Mouse (Mus musculus): ENCODE measurements around the gene Tmem26.

DNA sequence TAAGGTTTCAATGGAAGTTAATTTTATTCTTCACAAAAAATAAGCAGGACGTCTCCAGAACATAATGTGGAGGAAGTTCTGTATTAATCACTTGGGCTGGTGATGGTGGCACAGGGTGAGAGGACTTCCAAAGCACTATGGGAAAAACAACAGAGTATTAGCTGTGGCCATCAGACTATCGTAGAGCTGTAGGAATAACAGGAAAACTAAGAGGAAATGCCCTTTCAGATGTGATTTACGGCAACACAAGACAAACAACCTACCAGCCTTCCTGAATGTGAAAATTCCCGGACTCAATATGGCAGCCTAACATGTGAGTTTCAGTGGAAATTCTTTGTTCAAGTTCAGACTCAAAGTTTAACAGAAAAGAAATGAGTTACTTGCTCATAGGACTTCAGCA lies 42.2 kb upstream of the Tmem26 start:
- TF ChIP-seq CTCF (IDR thresholded peaks at IDR 0.05; ENCODE audit: borderline replicate concordance, insufficient read depth, low read depth, low read length) = no peak
- TF ChIP-seq POLR2A (IDR thresholded peaks at IDR 0.05; ENCODE audit: borderline replicate concordance, insufficient read depth, low read length) = no peak
